Mouse (Mus musculus) fibroblast of lung, adult 2 months (primary cell): ENCODE measurements around the gene Gm10271.

ENCODE experiments used
- DNase-seq: peaks from one replicate; pipeline ENCODE4 v3.0.0-alpha.2; 2011; ENCODE audit warnings: low read depth

Gene Gm10271

DNA sequence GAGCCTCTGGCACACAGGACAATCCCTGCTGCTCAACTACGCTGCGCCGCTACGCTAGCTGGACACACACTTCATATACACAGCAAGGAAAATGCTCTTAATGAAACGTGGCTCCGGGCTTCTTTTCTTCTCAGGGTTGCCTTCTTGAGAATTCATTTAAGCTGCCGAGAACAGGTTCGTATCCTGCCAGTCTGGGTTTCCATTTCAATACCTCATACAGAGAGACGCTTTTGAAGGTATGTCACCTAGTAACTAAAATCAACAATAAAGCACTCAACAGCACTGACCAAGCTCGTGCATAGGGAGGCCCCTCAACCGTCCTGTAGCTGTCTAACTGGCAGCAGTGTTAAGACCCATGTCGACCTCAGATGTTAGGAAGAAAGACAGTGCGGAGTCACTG, 40.0 kb downstream of the Gm10271 start:
- DNase-seq = no peak

DNA sequence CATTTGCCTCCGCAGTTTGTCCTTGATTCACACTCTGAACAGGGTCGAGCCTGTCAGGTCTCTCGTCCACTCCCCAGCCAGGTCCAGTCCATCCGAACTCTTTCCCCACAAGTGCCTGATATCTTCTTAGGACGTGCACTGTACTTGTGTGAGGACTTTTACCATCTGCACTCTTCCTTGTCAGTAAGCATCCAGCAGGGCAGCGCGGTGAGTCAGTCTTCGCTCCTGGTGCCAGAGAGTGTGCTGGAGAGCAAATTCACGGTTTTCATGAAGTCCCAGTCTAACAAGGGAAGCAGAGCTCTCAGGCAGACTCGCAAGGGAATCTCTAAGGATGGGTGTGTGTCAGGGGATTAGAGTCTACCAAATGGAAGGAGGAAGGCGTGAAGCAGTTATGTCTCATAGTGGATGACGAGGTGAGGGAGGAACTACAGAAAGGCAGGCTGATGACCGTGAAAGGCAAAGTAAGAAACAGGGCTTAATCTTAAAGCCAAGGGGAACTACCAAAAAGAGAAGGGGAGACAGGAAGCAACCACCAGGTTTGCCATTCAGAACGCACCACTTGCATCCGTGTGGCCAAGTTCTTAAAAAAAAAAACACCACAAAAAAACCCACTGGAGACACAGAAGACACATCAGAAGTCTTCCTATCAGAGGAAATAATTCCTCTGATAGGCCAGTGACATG, 40.8 kb downstream of the Gm10271 start:
- no peak for DNase-seq

DNA sequence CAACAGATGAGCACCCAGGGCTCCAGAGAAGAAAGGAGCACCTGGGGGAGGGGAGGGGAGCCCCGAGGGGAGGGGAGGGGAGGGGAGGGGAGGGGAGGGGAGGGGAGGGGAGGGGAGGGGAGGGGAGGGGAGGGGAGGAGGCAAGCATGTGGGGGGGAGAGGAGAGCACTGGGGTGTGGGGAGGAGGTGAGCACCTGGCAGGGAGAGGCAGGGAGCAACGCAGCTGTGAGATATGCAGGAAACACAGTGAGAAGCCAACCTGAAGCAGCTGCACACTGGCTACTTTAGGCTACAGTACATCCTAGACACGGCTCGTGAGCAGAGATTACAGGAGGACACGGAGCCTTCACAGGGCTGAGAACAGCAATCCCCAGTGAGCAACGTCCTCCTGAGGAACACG, 41.5 kb downstream of the Gm10271 start:
- no peak for DNase-seq

- no peak for DNase-seq
Measured at GRCm38 (mm10) chr10:116930506-116930905, 41.9 kb downstream of the Gm10271 start.

- DNase-seq = no peak
Measured at GRCm38 (mm10) chr10:116928826-116929225, 43.6 kb downstream of the Gm10271 start.

DNA sequence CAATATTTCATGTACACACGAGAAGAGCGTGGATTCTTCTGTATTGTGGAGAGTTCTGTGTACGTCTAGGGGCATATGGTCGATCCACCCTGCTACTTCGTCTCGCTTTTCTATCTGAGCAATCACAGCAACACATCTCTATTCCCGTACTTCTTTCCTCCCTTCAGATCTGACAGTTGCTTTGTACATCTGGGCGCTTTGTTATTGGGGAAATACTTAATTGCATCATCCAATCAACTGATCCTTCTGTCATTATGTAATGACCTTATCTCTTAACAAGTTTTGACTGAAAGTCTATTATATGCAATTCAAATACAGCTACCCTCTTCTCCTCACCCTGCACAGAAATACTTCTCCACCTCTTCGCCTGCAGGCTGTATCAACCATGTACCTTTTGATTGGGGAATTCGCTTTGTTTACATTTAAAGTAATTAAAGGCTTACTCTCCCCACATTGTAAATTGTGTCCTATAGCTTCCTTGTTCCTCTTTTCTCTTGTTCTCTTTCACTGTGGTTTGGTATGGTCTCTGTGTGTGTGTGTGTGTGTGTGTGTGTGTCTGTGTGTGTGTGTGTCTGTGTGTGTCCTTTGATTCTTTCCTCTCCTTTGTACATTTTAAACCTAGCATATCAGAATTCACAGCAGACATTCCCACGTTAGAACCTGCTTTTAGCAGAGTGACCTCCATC, 45.8 kb downstream of the Gm10271 start:
- DNase-seq = no peak

DNA sequence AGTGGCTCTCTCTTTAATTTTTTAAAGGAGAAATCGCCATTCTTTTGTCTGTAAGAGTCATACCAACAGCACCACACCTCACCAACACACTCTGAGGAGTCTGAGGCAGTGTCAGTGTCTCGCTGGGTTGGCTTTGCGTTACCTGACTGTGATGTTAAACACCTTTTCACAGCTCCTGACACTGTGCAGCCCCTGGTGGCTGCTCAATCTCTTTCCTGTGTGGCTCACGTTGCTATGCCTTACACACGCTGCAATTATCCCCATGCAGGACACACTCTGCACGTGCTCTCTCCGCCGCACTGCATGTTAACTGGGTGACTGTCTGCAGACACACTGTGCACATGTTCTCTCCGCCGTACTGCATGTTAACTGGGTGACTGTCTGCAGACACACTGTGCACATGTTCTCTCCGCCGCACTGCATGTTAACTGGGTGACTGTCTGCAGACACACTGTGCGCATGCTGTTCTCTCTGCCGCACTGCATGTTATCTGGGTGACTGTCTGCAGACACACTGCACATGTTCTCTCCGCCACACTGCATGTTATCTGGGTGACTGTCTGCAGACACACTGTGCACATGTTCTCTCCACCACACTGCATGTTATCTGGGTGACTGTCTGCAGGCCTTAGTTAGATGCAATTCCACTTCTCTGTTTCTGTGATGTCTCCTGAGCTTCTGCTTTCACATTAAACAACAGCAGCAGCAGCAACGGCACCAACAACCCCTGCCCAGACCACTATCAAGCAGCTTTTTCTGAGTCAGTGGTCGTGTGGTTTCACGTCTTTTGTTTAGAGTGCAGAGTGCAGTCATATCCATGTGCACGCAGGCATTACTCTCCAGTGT, 48.5 kb downstream of the Gm10271 start:
- no peak for DNase-seq

GRCm38 (mm10) chr10:116922161-116922560, 50.2 kb downstream of the Gm10271 start:
- DNase-seq = no peak

GRCm38 (mm10) chr10:116921416-116921815, 51.0 kb downstream of the Gm10271 start:
- DNase-seq = no peak

DNA sequence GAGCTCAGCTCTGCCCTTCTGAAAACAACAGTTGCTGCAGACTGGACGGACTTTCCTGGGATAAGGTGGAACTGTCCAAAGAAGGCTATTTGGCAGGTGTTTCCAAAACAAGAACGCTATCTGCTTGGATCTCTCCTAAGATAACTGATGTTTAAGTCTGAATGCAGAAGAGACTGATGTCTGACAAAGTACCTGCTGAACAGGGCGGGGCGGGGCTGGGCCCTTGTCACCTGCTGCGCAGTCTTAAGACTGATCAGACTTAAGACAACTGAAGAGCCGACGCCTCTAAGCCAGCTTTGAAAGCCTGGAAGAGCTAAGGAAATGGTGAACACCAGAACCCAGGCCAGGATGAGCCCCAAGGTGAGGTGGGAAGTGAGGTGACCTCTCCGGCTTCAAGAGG, 51.8 kb downstream of the Gm10271 start:
- DNase-seq = no peak

DNA sequence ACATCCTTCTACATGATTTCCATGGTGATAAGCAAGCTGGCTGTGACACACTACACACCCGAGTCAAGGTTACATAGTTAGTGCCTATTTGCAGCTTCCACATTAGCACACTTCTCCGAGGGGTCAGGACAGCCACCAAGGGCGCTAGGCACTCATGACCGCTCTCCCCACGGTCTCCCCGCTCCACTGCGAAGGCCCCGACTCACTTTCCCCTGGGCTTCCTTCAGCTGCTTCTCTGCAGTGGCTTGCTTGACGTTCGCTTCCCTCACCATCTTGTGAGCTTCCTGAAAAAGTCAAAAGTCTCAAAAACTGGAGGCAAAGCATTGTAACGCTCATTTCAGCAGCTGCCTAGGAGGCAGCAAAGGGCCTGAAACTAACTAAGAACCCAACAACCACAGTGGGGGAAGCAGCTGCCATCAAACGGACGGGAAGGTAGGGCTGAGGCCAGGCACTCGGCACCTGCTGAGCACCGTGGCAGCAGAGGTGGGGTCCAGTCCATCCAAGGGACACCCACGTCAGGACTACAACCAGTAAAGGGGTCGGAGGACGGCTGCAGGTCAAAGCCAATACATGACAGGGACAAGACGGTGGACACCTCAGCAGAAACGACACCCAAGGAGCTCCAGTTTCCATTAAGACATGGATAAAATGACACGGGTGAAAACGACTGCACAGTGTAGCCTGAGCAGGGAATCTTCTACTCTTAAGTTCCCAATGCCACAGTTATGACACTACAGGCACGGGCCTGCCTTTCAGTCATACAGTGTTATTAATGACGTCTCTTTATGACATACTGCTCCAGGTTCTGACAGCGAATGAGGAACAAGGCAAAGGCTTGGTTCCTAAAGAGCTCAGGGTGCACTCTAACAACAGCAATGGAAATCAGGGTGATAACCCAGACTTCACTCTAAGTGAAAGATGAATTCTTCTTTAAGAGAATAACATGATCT, 52.8 kb downstream of the Gm10271 start:
- DNase-seq = no peak

DNA sequence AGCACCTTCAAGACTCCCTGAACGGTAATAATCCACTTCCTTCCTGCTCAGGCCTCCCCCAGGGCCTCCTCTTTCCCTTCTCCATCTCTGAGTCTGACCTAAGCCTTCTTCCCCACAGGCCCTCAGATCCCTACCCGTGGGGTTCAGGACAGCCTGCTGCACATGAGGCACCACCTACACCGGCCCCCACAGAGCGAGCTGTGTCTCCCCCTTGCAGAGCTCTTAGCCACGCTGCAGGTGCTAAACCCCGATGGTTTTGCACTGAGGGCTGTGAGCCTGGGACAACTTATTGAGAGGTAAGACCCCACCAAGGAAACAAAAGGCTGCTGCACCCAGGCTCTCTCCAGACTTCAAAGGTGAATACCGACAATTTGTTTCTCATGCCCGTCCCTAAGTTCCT, 55.8 kb downstream of the Gm10271 start:
- DNase-seq = no peak

DNA sequence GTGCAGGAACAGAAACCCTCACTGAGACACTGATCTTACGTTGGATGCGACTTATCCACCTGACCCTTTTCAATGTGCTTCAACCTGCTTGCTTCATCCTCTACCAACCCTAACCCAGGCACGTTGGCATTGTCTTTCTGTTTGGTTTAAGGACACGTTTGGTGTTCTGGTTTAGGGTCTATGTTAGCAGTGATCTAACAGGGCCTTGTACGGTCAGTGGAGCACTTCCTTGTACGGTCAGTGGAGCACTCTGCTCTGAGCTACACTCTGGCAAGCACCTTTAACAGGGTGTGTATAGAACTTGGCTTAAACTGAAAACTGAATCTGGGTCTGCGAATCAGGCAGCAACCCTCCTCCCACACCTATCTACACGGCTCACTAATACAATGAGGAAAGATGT, 57.1 kb downstream of the Gm10271 start:
- no peak for DNase-seq

GRCm38 (mm10) chr10:116914586-116914985, 57.8 kb downstream of the Gm10271 start:
- no peak for DNase-seq

DNA sequence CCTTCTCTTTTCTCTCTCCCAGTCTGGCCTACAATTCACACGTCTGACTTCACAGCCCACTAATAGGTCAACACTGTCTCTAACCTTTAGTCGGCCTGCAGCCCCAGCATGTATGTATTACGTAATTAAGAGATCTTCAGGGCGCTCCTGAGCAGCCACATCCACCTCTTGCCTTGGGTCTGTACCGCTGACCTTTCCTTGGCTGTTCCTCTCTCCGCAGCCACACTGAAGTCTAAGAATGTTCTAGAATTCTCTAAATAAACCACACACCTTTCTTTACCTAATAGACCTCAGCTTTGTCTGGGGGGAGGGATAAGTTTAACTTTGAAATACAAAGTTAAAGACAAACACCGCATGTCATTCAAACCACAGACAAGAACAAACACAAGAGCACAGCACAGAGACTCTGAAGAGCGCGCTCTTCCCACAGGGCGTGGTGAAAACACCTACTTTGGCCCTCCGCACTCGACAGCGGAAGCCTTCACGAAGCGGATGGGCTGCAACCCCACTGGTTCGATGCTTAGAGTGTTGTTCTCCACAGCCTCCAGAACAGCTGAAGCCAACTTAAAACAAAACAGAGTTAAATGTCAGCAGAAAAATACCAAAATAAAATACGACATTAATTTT, 58.6 kb downstream of the Gm10271 start:
- DNase-seq = no peak

DNA sequence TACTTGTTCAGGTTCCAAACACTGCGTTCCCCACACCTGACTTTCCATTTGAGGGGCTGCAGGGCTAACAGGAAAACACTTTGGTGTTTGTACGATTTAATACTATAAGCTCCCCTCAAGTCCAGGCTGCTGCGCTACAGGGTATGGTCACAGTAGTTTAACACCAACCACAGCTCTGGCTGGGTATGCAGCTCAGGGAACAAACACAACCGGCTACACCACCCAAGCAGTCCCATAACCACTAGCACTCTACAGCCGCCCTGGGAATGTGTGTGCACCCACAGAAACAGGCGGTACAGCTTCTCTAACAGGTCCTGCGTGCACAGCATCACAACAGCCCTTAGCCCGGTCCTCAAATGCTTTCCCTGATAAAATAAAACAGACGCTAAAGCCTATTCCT, 59.6 kb downstream of the Gm10271 start:
- no peak for DNase-seq

DNA sequence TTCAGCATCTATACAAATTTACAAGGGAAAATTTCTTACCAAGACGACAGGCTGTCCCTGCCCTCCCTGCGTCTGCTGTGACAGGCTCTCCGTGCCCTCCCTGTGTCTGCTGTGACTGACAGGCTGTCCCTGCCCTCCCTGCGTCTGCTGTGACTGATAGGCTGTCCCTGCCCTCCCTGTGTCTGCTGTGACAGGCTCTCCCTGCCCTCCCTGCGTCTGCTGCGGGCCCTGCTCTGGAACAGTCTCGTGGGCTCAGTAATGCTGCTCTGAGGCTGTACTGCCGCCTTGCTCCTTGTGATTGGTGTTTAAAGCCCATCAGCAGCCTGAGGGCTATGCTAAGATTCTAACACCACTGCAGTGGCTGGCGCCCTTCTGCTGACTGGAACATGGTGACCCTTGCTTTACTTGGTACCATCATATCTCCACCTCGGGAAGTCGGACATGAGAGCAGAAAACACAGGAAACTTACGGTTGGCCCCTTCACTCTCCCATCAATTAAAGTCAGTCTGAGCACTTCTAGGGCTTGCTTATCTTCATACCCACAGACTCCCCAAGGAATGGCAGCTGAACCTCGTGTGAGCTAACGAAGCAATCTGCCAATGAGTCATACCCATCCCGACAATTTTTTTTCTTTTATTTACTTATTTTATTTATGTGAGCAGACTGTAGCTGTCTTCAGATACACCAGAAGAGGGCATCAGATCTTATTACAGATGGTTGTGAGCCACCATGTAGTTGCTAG, 63.3 kb downstream of the Gm10271 start:
- no peak for DNase-seq
